Mouse (Mus musculus): ENCODE data around the gene Prom2. TPM values are rescaled to one million over a fixed set of nuclear protein-coding genes. Genes with fewer than 3 reads are reported as not detected.

The Prom2 gene
- polyA plus RNA-seq (2016; fragmentation: Nextera tagmentation; extraction: Ambion mirVana), result 0.65 and 0.85 TPM in 2 replicates

GRCm38 (mm10) chr2:127541185-127541584 is at the start of gene Prom2:
Gene Prom2 (minus strand): TSS chr2:127541467.
- Histone ChIP-seq H3K4me1 (replicated peaks) (peaks cover 11% of the 10 kb centered on the region), H3K4me3 (peak within 1 kb of the TSS; percentile 40), H3K9me3 (no peaks in the 10 kb centered on the region), H3K27me3 (ENCODE audit: insufficient read depth, poor library complexity, severe bottlenecking) (peaks cover 65% of the 10 kb centered on the region), H3K36me3 (no peaks in the 10 kb centered on the region), H3K27ac (peak within 1 kb of the TSS; percentile 57)
- 5% methylated on average over 29 of the region's 29 CpGs for WGBS
- peak; percentile 24 for DNase-seq (ENCODE audit: low spot score)

DNA sequence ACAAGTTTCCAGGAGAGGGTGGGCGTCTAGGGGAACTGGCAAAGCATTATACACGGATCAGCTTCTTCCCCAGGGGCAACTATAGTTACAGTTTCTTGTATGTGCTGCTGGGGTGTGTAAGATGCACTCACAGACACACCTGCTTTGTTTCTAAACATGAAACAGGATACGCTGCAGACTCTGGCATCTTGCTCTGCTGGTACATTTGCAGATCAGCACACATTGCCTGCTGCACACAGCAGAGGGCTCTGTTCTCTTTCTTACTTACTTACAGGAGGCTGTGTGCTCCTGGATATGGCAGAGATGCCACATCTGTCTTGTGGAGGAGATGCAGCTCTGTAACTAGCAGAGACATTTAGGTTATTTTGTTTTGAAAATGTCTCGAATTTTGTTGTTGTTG is 49.6 kb upstream of the Prom2 start:
- H3K27ac ChIP-seq, result no peak overlapping the region
- 86% methylated on average over 4 of the region's 4 CpGs for WGBS
- H3K36me3 ChIP-seq, result peaks cover 51% of the 10 kb centered on the region
- H3K9me3 ChIP-seq, result no peaks in the 10 kb centered on the region
- H3K27me3 ChIP-seq (ENCODE audit: insufficient read depth, poor library complexity, severe bottlenecking), result no peaks in the 10 kb centered on the region
- DNase-seq (ENCODE audit: low spot score), result no peak
- no peak overlapping the region for H3K4me3 ChIP-seq
- peaks cover 23% of the 10 kb centered on the region for H3K4me1 ChIP-seq (replicated peaks)

DNA sequence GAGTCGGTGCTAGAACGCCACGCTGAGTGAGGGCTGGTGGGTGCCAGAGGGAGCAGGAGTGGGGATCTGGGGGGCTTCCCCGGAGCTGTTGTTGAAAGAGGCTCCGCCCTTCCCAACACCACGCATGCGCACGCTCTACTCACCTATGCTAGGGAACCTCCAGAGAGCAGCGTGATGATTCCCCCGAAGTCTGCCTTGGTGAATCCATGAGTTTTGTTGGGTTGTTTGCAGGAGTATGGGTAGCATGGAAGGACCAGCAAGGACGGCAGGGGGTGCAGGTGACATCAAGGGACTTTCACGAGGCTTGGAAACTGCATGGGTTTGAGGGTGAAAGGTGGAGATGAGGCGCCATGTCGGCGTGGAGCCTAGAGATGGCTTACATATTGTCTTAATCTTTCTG is 48.9 kb upstream of the Prom2 start:
- H3K27ac ChIP-seq, result no peak overlapping the region
- H3K9me3 ChIP-seq, result no peaks in the 10 kb centered on the region
- DNase-seq (ENCODE audit: low spot score), result no peak
- H3K4me1 ChIP-seq (replicated peaks), result peaks cover 23% of the 10 kb centered on the region
- peaks cover 44% of the 10 kb centered on the region for H3K36me3 ChIP-seq
- no peaks in the 10 kb centered on the region for H3K27me3 ChIP-seq (ENCODE audit: insufficient read depth, poor library complexity, severe bottlenecking)
- no peak overlapping the region for H3K4me3 ChIP-seq
- WGBS, result 82% methylated on average over 15 of the region's 15 CpGs

- H3K4me3 ChIP-seq, result peak overlapping the region; percentile 84; the same call in 1 of the 2 replicates
- H3K27me3 ChIP-seq (ENCODE audit: insufficient read depth, poor library complexity, severe bottlenecking), result no peaks in the 10 kb centered on the region
- H3K36me3 ChIP-seq, result peaks cover 31% of the 10 kb centered on the region
- peaks cover 30% of the 10 kb centered on the region for H3K4me1 ChIP-seq (replicated peaks)
- H3K27ac ChIP-seq, result no peak overlapping the region
- no peaks in the 10 kb centered on the region for H3K9me3 ChIP-seq
- 89% methylated on average over 9 of the region's 9 CpGs for WGBS
- DNase-seq (ENCODE audit: low spot score), result no peak
Observed at GRCm38 (mm10) chr2:127588897-127589296, 47.6 kb upstream of the Prom2 start.

GRCm38 (mm10) chr2:127587514-127587844 is 46.2 kb upstream of the Prom2 start:
- H3K4me1 ChIP-seq (replicated peaks), result peaks cover 36% of the 10 kb centered on the region
- H3K4me3 ChIP-seq, result peak overlapping the region; percentile 84
- peaks cover 18% of the 10 kb centered on the region for H3K36me3 ChIP-seq
- DNase-seq (ENCODE audit: low spot score), result no peak
- no peaks in the 10 kb centered on the region for H3K9me3 ChIP-seq
- peak overlapping the region; percentile 100 for H3K27ac ChIP-seq
- 0% methylated on average over 22 of the region's 22 CpGs for WGBS
- no peaks in the 10 kb centered on the region for H3K27me3 ChIP-seq (ENCODE audit: insufficient read depth, poor library complexity, severe bottlenecking)

GRCm38 (mm10) chr2:127586694-127587513 is 45.6 kb upstream of the Prom2 start, which contains the start of the genes Zfp661 and Mrps5:
Gene Zfp661 (minus strand): TSS chr2:127587094.
Gene Mrps5 (plus strand): TSS chr2:127587222.
- 5% methylated on average over 39 of the region's 39 CpGs for WGBS
- DNase-seq (ENCODE audit: low spot score), result peak; percentile 91
- peak within 1 kb of the TSS; percentile 84 for H3K4me3 ChIP-seq

GRCm38 (mm10) chr2:127584436-127584858 is 43.2 kb upstream of the Prom2 start:
- H3K4me3 ChIP-seq, result peak overlapping the region; percentile 78
- no peaks in the 10 kb centered on the region for H3K27me3 ChIP-seq (ENCODE audit: insufficient read depth, poor library complexity, severe bottlenecking)
- H3K4me1 ChIP-seq (replicated peaks), result peaks cover 36% of the 10 kb centered on the region
- WGBS, result under 1% methylated on average over 24 of the region's 24 CpGs
- DNase-seq (ENCODE audit: low spot score), result peak; percentile 92
- H3K9me3 ChIP-seq, result no peaks in the 10 kb centered on the region
- peaks cover 12% of the 10 kb centered on the region; the same call in 1 of the 2 replicates for H3K36me3 ChIP-seq
- H3K27ac ChIP-seq, result peak overlapping the region; percentile 85

More at GRCm38 (mm10) chr2:127586694-127587513, 45.6 kb upstream of the Prom2 start, which contains the start of the genes Zfp661 and Mrps5:
- no peaks in the 10 kb centered on the region for H3K9me3 ChIP-seq
- peak within 1 kb of the TSS; percentile 100 for H3K27ac ChIP-seq
- no peaks in the 10 kb centered on the region for H3K27me3 ChIP-seq (ENCODE audit: insufficient read depth, poor library complexity, severe bottlenecking)
- peaks cover 12% of the 10 kb centered on the region; the same call in 1 of the 2 replicates for H3K36me3 ChIP-seq
- H3K4me1 ChIP-seq (replicated peaks), result peaks cover 36% of the 10 kb centered on the region

DNA sequence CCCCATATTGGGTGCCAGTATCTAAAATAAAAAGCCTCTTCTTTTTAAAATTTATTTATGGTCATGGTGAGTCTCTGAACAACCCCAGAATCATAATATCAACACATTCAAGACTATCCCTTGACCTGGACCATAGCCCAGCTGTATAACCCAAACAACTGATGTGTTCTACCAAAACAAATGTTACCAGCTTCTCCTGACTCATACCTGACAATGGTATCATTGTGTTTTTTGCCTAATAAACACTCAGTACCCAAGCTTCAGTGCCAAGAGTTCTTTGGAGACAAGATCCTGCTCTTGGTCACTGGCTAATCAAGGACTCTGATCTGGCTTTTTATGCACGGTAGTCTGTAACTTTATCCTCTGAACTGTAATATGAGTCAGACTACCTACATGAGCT is 32.1 kb upstream of the Prom2 start:
- no peak for DNase-seq (ENCODE audit: low spot score)
- peaks cover 9% of the 10 kb centered on the region; the same call in 1 of the 2 replicates for H3K9me3 ChIP-seq
- H3K36me3 ChIP-seq, result peaks cover 31% of the 10 kb centered on the region
- no peak overlapping the region for H3K4me3 ChIP-seq
- WGBS, result 63% methylated on average over 1 of the region's 1 CpGs
- H3K27ac ChIP-seq, result no peak overlapping the region
- H3K4me1 ChIP-seq (replicated peaks), result no peaks in the 10 kb centered on the region
- H3K27me3 ChIP-seq (ENCODE audit: insufficient read depth, poor library complexity, severe bottlenecking), result no peaks in the 10 kb centered on the region

DNA sequence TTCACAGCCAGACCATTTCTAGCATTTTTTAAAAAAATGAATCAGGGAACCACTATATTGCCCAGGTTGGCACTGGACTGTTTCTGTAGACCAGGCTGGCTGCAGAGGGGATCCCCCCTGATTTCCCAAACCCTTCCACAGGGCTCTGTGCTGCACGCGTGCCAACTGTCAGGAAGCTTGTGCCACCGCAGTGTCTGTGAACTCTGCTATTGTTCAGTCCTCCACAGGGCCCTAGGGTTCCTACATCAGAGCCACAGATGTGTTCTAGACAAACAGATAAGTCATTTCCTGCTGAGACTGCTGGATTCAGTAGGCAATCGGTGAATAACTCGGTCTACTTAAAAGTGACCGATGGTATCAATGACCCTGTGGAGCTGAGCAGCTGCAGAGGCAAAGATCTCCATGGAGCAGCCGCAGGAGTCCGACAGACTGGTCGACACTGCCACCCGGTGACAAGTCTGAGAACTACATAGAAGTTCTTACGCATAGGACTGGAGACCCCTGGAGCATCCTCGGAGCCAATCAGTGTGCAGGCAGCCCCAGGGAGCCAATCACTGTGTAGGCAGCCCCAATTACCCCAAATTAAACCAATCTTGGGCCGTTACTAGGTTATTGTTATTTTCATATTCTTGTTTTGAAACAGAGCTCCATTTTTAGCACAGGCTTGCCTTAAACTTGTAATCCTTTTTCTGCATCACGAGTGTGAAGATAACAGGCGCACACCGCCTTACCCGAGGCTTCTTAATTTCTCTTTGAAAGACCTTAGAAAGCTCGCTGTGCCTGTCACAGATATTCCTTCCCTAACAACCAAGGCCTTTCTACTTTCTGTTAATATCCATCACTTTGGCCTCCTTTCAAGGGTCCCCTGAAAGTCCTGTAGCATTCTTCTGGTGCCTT is 18.1 kb upstream of the Prom2 start:
- H3K4me3 ChIP-seq, result peak overlapping the region; percentile 33
- peaks cover 11% of the 10 kb centered on the region for H3K4me1 ChIP-seq (replicated peaks)
- H3K27me3 ChIP-seq (ENCODE audit: insufficient read depth, poor library complexity, severe bottlenecking), result peaks cover 16% of the 10 kb centered on the region; the same call in 1 of the 2 replicates
- WGBS, result 18% methylated on average over 18 of the region's 18 CpGs
- H3K27ac ChIP-seq, result peak overlapping the region; percentile 68; the same call in 1 of the 2 replicates
- H3K9me3 ChIP-seq, result no peaks in the 10 kb centered on the region
- H3K36me3 ChIP-seq, result no peaks in the 10 kb centered on the region
- DNase-seq (ENCODE audit: low spot score), result peak; percentile 93

GRCm38 (mm10) chr2:127551078-127551477 is 9.8 kb upstream of the Prom2 start:
- Histone ChIP-seq H3K27me3 (ENCODE audit: insufficient read depth, poor library complexity, severe bottlenecking) (no peaks in the 10 kb centered on the region), H3K36me3 (no peaks in the 10 kb centered on the region), H3K9me3 (no peaks in the 10 kb centered on the region), H3K4me1 (replicated peaks) (0 out of 2 replicates have a peak, but pooled peaks cover 4% of the 10 kb centered on the region), H3K4me3 (no peak overlapping the region), H3K27ac (no peak overlapping the region)
- no peak for DNase-seq (ENCODE audit: low spot score)
- WGBS, result 55% methylated on average over 5 of the region's 5 CpGs

GRCm38 (mm10) chr2:127550446-127550845 is 9.2 kb upstream of the Prom2 start:
- no peak overlapping the region for H3K27ac ChIP-seq
- H3K36me3 ChIP-seq, result no peaks in the 10 kb centered on the region
- H3K27me3 ChIP-seq (ENCODE audit: insufficient read depth, poor library complexity, severe bottlenecking), result no peaks in the 10 kb centered on the region
- H3K9me3 ChIP-seq, result no peaks in the 10 kb centered on the region
- DNase-seq (ENCODE audit: low spot score), result no peak
- WGBS, result 76% methylated on average over 1 of the region's 1 CpGs
- 0 out of 2 replicates have a peak, but pooled peaks cover 4% of the 10 kb centered on the region for H3K4me1 ChIP-seq (replicated peaks)
- no peak overlapping the region for H3K4me3 ChIP-seq

DNA sequence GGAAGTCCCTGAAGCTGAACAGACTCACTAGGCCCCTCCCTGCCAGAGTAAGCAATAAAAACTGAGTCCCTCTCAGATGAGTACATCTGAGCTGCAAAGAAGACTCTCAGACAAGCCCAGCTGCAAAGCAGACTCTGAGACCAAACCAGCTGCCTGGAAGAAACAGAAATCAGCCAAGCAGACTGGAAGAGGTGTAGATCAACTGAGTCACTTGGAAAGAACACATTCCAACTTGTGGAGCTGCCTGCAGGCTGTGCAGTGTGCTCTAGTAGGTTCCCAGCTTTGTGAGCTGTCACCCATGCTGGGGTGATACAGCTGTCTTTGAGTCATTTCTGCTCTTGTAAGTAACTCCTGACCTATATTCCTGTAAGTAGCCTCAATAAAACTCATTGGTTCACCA is 8.4 kb upstream of the Prom2 start:
- Histone ChIP-seq H3K27ac (no peak overlapping the region), H3K4me1 (replicated peaks) (0 out of 2 replicates have a peak, but pooled peaks cover 4% of the 10 kb centered on the region), H3K9me3 (no peaks in the 10 kb centered on the region), H3K27me3 (ENCODE audit: insufficient read depth, poor library complexity, severe bottlenecking) (no peaks in the 10 kb centered on the region), H3K36me3 (no peaks in the 10 kb centered on the region), H3K4me3 (no peak overlapping the region)
- no peak for DNase-seq (ENCODE audit: low spot score)
